Comparison of ENCODE assay signal across 8 mouse cellular contexts in genomic region chr15:11971854-11972420, GRCm38 (mm10). TPM values are rescaled to one million over a fixed set of nuclear protein-coding genes. Genes with fewer than 3 reads are reported as not detected.
A peak's percentile ranks its signal among the peaks of the same experiment; 100 is the strongest.
DNase-seq lines count a peak whose midpoint lies in the region; ATAC-seq and TF ChIP-seq lines count a peak whose summit lies in the region.

No protein-coding gene starts in this region.

- H3K4me3 ChIP-seq in cortical plate, adult 2 months (ENCODE audit: insufficient read depth, low read length): no peak overlapping the region
- no peak overlapping the region for H3K4me3 ChIP-seq in intestine, embryonic 14.5 days (ENCODE audit: low read depth, low read length)
- H3K4me3 ChIP-seq in midbrain, embryonic 11.5 days (ENCODE audit: low read depth, low read length): no peak overlapping the region

- peaks cover 4% of the 10 kb centered on the region; the same call in 1 of the 2 replicates for H3K9me3 ChIP-seq in intestine, embryonic 14.5 days (ENCODE audit: control insufficient read depth, low read length)
- H3K9me3 ChIP-seq in midbrain, embryonic 11.5 days (ENCODE audit: control insufficient read depth, low read length): no peaks in the 10 kb centered on the region

- no peak overlapping the region for H3K9ac ChIP-seq in intestine, embryonic 14.5 days (ENCODE audit: low read length)
- H3K9ac ChIP-seq in midbrain, embryonic 11.5 days (ENCODE audit: low read length): no peak overlapping the region

- H3K36me3 ChIP-seq in intestine, embryonic 14.5 days (ENCODE audit: control insufficient read depth, insufficient read depth, low read length): no peaks in the 10 kb centered on the region
- no peaks in the 10 kb centered on the region for H3K36me3 ChIP-seq in midbrain, embryonic 11.5 days (ENCODE audit: control insufficient read depth, insufficient read depth, low read length)

- H3K4me1 ChIP-seq in cortical plate, adult 2 months (ENCODE audit: control insufficient read depth, insufficient read depth, low read length): no peaks in the 10 kb centered on the region; the same call in 1 of the 2 replicates
- no peaks in the 10 kb centered on the region for H3K4me1 ChIP-seq in intestine, embryonic 14.5 days (replicated peaks; ENCODE audit: control insufficient read depth, insufficient read depth, low read length)
- no peaks in the 10 kb centered on the region for H3K4me1 ChIP-seq in midbrain, embryonic 11.5 days (ENCODE audit: control insufficient read depth, insufficient read depth, low read length)

- H3K27me3 ChIP-seq in intestine, embryonic 14.5 days (replicated peaks; ENCODE audit: control insufficient read depth, insufficient read depth, low read length): no peaks in the 10 kb centered on the region
- no peaks in the 10 kb centered on the region for H3K27me3 ChIP-seq in midbrain, embryonic 11.5 days (ENCODE audit: control insufficient read depth, insufficient read depth, low read length)

- ATAC-seq in intestine, embryonic 14.5 days (replicated peaks; ENCODE audit: low FRiP score, low TSS enrichment, low read depth): peak; percentile 80
- ATAC-seq in midbrain, embryonic 11.5 days (ENCODE audit: low FRiP score): peak; percentile 87

- TF ChIP-seq POLR2A in cortical plate, adult 2 months (IDR thresholded peaks at IDR 0.05; ENCODE audit: extremely low read depth, insufficient read depth, low read length): no peak

- TF ChIP-seq CTCF in cortical plate, adult 2 months (IDR thresholded peaks at IDR 0.05; ENCODE audit: extremely low read depth, insufficient read depth, low read length): peak; percentile 100

- peak; percentile 86 for DNase-seq in adipocyte (ENCODE audit: low spot score)
- peak; percentile 59 for DNase-seq in gastrocnemius, postnatal 25 days
- peak; percentile 90 for DNase-seq in intestine, embryonic 14.5 days (ENCODE audit: low spot score)
- DNase-seq in left cerebral cortex, postnatal 25 days (ENCODE audit: low spot score in 2 of 2): peak; percentile 83 to 84
- peak; percentile 95 for DNase-seq in midbrain, embryonic 11.5 days (ENCODE audit: low spot score, missing footprints)
- DNase-seq in right cerebral cortex, postnatal 36 days (ENCODE audit: low spot score in 2 of 2): peak; percentile 51 to 64
- peak; percentile 72 to 83 for DNase-seq in urinary bladder, postnatal 36 days (ENCODE audit: low spot score in 2 of 2)

- no peak overlapping the region for H3K27ac ChIP-seq in cortical plate, adult 2 months (ENCODE audit: insufficient read depth, low read length)
- no peak overlapping the region for H3K27ac ChIP-seq in intestine, embryonic 14.5 days (ENCODE audit: low read depth)
- H3K27ac ChIP-seq in midbrain, embryonic 11.5 days (ENCODE audit: low read depth, low read length): no peak overlapping the region

- 21% methylated on average over 13 of the region's 13 CpGs for WGBS in intestine, embryonic 14.5 days
- WGBS in midbrain, embryonic 11.5 days: 33% methylated on average over 13 of the region's 13 CpGs

- H3K4me2 ChIP-seq in intestine, embryonic 14.5 days (ENCODE audit: low read length): no peak overlapping the region
- H3K4me2 ChIP-seq in midbrain, embryonic 11.5 days: no peak overlapping the region

- intact Hi-C loops in left cerebral cortex, postnatal 25 days (cut with DNase I): loop anchor here (1.0 to 10.0 kb wide), 5 partner anchors 113 to 823 kb away; no protein-coding TSS in a partner anchor

RNA-seq across cellular contexts. Expression of gene Sub1, which starts 24.8 kb away (rescaled TPM):
- polyA plus RNA-seq in cortical plate, adult 2 months (2012; rRNA removed): 202 and 219 TPM in 2 replicates
- total RNA-seq in gastrocnemius, postnatal 25 days (2021): 10 to 100 TPM; 83.4 to 86.2 TPM
- polyA plus RNA-seq in intestine, embryonic 14.5 days (2014; fragmentation: Nextera tagmentation; extraction: Ambion mirVana): 716 and 762 TPM in 2 replicates
- 100 to 1,000 TPM; 291 to 330 TPM for total RNA-seq in left cerebral cortex, postnatal 25 days (2021)
- polyA plus RNA-seq in midbrain, embryonic 11.5 days (2014; fragmentation: Nextera tagmentation; extraction: Ambion mirVana): 798 and 807 TPM in 2 replicates
